Mouse (Mus musculus): ENCODE measurements around the gene Chchd3.

The Chchd3 gene

DNA sequence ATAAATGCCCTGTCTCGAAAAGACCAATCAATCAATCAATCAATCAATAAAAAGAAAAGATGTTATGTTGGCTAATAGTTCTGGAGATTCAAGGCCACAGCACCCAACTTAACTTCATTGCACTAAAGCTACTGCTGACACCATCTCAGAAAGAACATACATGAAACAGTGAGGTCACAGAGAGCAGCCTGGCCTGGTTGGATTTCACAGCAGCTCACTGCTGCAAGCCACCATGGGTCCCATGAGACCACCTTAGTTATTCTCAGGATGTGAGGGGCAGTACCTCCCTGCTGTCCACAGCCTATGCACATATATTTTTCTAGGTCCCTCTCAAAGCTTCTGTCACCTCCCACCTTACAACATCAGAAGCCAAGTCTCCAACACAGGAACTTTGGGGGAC lies 57.1 kb downstream of the Chchd3 start:
- DNase-seq (ENCODE audit: low spot score in 2 of 2): no peak

DNA sequence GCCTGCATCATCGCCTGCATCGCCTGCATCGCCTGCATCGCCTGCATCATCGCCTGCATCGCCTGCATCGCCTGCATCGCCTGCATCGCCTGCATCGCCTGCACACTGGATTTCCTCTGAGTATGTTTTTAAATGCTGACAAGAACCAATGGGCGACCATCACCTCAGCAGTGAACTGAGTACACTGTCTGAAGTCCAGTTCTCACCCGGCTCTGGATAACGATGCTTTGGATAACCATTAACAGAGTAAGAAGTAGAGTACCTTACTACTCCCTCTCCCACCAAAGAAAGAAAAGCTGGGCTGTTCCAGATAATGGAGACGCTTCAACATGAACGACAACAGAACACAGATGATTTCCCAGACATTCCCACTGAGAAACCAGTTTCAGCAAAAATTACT lies 58.8 kb downstream of the Chchd3 start:
- no peak for DNase-seq (ENCODE audit: low spot score in 2 of 2)

DNA sequence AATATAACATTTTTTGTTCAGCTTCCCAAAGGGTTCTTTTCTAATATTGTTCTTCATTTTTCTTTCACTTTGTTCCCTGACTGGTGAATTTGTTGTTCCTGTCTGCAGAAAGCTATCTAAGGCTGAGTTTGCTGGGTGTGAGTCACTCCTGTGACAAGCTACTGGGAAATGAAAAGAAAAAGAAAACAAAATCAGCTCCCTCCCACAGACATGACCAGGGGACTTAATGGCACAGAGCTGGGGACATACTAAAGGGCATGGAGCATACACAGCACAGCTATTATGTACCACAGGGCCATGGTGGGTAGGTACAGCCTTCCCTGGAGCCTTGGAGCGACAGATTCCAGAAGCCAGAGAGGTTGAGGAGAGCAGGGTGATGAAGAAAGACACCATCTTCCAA lies 63.5 kb downstream of the Chchd3 start:
- no peak for DNase-seq (ENCODE audit: low spot score in 2 of 2)

DNA sequence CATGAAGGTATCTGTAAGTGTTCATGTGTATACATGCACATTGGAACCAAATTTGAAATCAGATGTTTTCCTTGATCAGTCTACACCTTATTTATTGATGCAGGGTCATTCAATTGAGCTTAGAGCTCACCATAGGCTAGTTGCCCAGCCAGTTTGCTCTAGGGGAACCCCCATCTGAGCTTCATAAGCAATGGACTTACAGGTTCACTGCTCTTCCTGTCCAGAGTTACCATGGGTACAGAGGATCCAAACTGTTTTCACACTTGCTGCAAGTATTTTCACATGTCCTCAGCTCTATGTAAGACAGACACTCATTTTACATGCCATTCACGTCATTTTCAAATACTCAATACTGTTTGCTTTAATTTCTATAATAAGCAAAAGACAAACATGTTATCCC lies 66.2 kb downstream of the Chchd3 start:
- DNase-seq (ENCODE audit: low spot score in 2 of 2): no peak

DNA sequence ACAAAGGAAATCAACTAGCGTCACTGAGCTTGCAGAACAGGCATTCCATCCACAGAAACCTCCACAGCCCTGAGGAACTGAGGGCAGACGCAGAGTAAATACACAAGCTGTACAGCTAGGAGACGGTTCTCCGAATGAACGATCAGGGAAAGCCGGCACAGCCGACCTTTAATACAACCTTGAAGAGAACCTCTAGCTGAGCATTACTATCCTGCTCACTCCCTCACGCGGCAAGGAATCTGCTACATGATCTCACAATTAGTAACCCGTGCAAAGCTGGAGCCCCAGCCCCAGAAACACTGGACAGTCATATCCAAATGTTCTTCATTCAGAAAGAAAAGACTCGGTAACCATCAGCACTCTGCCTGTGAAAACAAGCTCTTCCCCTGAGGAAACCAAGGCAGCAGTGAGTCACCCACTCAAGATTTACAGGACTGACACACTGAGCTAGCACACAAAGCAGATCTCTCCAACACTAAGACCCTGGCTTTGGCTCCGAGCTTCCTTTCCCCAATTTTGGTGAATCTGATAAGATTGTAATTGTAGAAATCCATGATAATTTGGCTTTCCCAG lies 69.9 kb downstream of the Chchd3 start:
- no peak for DNase-seq (ENCODE audit: low spot score in 2 of 2)

DNA sequence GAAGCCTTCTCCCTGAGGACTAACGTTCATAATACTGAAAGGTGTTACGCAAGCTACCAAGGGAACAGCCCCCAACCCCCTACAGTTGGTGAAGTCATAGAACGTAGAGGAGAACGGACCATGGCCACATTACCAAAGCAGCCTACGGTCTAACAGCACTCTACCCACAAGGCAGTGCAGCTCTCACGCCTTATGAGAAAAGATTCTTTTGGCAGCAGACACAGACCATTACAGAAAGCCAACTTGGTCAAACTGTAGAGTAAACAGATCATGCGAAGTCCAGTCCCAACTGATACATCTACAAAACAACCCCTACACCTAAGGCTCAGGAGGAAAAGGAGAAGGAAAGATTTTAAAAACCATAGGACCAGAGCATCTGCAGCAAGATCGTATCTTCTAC lies 71.5 kb downstream of the Chchd3 start:
- no peak for DNase-seq (ENCODE audit: low spot score in 2 of 2)

DNA sequence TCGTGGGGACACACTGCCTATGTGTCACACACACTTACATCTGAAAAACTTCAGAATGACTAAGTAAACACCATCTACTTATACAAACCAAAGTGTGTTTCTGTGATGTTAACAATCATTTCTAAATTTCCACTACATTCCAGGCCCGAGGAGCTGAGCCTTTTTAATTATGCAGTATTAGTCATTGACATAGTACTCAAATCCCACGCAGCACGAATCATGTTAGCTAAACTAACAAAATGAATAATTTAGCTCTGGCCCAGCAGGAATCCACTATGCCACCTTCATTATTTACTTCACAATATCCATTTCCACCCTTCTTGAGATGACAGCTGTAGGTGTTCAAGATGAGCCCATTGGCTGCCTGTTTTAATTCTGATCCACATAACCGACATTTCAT lies 76.2 kb downstream of the Chchd3 start:
- no peak for DNase-seq (ENCODE audit: low spot score in 2 of 2)

DNA sequence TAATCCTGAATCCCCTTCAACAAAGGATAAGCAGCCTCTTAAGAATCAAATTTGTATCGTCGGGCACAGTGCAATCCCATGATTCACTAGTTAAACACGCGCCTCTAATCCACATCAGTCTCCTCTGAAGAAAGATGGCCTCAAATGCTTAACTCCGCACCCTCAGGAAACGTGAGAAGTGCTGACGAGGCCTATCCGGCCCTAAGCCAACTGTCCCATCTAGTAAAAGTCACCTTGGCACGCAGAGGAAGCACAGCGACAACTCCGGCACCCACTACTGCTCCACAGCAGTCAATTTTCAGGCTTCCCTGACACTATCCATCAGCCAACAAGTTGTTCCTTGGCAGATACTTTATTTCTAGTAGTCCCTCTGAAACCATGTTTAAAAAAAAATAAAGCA lies 78.8 kb downstream of the Chchd3 start:
- no peak for DNase-seq (ENCODE audit: low spot score in 2 of 2)

DNA sequence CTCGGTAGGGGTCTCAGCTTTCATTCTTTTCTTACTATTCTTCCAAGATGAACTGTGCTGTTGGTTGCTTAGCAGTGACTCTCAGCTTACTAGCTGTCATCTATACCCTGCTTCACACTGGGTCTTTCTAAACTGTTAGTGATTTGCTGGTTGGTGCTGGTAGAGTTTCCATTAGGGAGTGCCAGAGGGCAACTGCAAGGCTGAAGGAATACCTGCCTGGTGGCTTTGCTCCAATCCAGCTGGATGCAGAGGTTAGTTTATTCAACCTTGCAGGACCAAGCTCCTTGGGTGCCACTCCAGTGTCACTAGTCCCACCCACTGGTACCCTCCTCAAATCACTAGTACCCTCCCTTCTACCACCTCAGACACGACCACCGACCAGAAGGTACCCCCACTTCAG lies 81.2 kb downstream of the Chchd3 start:
- no peak for DNase-seq (ENCODE audit: low spot score in 2 of 2)

DNA sequence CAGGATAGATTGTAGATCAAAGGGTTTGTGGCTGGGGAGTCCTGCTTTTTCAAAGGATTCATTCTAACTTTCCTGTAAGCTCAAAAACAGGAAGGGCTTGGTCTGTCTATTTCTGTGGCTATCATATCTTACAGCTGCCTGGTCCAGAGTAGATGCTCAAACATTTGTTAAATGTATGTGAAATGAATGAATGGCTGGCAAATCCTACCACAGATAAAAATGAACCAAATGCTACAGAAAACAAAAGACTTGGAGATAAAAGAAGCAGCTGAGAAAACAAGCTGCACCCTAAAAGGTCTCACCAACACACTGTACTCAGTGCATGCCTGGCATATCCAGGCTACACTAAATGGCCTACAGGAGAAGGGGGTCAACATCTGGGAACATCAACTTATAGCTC lies 88.1 kb downstream of the Chchd3 start:
- DNase-seq (ENCODE audit: low spot score in 2 of 2): no peak

DNA sequence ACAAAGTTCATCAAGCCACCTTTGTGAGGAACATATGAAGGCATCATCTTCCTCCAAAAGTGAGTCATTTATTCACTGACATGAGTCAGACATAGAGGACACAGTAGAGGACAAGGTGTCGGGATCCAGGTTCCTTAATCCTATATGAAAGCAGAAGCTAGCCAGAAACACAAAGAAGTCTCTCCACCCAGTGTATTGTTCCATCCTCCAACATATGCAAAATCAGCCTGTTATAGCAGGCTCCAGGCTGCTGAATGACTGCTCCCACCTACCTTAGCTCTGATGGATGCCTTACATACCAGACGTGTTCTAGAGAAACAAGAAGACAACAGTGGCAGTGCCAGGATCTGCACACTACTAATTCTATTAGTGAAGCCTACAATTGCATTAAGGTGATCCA lies 91.1 kb downstream of the Chchd3 start:
- DNase-seq (ENCODE audit: low spot score in 2 of 2): no peak

DNA sequence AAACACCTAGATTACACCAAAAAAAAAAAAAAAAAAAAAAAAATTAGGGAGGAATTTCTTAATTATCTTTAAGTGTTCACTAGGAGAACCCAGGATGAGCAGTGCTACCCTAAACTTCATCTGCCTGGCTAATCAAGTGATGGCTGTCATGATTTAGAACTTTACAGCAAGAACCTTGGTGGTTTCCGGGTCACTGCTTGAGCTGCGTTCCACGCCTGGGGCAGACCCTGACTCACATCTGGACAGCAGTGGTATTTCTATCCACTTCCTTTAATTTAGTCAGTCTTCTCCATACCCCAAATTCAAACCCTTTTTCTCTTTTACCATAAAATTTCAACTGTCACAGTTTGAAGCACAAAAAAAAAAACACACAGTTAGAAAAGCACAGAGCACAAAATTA lies 98.0 kb downstream of the Chchd3 start:
- DNase-seq (ENCODE audit: low spot score in 2 of 2): no peak

DNA sequence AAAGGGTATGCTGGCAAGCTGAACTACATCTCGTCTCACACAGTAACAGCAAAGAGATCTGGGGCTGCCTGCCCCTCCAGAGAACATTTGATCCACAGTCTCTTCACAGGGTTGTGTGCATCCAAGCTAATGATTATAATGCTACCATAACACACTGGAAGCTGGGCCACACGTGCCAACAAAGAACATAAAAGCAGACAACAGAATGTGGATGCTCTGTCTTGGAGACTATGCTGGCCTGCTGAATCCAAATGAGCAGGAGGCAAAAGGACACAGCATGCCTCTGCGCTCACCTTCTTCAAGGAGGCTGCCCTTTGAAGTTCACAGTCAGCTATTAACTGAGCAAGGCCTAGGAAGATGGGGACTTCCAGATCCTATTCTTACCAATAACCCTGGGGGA lies 98.6 kb downstream of the Chchd3 start:
- DNase-seq (ENCODE audit: low spot score in 2 of 2): no peak

DNA sequence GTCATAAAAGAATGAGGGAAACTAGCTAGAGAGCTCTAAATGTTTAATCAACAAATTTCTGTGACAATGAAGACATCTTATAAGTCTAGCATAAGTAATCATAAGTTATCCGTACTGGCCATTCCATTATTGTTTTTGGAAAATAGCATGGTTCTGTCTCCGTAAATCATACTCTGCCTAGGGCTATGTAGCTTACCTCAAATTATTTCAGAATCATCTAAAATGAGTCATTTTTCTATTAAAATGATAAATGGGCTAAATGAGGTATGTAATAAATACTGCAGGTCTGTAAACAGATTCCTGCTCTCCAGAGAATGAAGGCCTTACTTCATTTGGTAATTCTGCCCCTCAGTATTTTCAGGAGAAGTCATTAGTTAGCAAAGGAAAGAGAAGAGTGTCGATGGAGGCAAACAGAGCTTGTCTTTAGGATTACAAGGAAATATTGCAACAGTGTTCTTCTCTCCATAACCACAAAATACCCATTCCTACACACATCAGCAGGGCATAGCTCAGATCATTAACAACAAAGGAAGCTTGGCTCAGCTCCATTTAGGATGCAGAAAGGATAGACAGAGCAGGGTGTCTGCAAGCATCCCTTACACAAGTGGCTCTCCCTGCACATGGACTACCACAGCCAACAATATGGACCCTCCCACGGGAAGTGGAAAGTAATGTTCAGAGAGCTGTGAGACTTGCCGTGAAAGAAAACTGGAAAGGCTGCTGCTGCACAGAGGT lies 100.1 kb downstream of the Chchd3 start:
- no peak for DNase-seq (ENCODE audit: low spot score in 2 of 2)

DNA sequence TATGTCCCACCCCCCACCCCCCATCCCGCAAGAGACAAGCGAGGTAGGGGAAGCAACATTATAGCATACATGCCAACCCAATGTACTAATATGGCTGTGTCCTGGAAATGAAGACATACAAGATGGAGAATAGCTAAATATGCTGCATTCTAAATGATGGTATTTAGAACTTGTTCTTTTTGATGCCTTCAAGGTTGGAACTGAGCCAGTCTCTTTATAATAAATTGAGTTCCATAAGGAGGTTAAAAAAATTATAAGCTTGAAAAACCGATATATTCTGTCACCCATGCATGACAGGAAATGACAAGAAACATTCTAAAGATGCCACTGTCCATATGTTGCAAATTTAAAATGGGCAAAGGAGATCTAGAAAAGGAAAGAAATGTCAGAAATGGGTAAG lies 104.6 kb downstream of the Chchd3 start:
- DNase-seq (ENCODE audit: low spot score in 2 of 2): no peak

DNA sequence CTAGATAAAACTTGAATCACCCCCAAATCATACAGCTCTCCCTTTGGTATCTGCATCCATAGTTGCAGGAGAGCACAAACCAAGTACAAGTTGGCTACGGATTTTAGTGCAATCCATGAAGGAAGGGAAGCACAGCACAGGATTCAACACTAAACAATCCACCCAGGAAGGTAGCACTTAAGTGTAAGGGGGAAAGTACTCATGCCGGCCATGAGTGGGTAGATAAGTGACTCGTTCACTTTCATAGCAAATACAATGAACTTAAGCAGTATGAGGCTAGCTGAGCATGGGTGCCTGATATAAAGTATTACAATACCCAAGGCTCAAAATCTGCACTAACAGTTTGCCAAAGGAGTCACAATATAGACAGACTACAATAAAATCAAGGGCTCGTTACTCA lies 109.1 kb downstream of the Chchd3 start:
- DNase-seq (ENCODE audit: low spot score in 2 of 2): no peak

DNA sequence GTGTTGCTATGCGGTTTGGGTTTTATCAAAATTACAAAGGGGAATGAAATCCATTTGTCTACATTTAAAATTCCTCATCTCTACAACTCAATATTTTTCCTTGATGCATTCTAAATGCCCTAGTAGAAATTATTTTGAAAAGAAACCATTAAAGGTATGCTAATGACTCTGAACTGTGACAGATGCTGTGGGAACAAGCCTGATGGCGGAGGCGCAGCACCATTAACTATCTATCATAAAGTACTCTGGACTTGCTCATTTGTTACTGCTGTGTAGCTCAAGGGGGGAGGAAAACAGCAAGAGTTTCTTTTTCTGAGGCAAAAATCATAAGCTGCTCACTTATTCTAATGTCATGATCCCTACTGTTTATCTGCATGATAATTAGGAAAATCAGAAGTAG lies 110.4 kb downstream of the Chchd3 start:
- no peak for DNase-seq (ENCODE audit: low spot score in 2 of 2)

DNA sequence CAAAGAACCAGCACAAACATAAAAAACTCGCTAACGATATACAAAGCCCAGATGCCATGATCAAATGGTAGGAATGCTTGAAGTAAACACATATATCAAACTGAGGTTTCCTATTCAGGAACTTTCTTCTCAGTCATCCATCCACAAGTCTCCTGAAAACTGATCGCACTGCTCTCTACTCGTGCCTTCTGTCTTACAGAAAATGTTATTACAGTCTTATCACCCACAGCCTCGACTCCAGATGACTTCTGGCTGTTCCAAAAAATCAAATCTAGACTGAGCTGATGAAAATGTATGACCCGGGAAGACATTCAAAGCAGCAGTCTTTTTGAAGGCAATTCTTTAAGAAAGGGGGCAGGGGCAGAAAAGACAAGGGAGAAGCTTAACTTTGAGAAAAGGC lies 112.8 kb downstream of the Chchd3 start:
- no peak for DNase-seq (ENCODE audit: low spot score in 2 of 2)

DNA sequence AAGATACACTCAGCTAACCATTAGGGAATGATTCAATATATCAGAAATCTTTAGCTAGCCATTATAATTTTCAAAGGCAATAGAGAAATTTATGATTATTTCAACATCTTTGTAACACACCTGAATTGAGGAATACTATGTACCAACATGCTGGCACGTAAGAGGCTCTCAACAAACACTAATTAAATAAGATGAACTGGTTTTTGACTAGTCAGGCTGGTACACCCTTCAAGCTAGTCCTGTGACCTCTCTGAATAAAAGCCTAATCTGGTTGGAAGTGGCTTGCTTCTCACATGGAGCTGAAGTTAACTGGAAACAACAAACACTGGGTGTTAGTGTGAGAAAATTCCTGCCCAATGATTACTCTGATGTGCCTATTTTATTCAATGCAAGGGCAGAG lies 115.1 kb downstream of the Chchd3 start:
- no peak for DNase-seq (ENCODE audit: low spot score in 2 of 2)

DNA sequence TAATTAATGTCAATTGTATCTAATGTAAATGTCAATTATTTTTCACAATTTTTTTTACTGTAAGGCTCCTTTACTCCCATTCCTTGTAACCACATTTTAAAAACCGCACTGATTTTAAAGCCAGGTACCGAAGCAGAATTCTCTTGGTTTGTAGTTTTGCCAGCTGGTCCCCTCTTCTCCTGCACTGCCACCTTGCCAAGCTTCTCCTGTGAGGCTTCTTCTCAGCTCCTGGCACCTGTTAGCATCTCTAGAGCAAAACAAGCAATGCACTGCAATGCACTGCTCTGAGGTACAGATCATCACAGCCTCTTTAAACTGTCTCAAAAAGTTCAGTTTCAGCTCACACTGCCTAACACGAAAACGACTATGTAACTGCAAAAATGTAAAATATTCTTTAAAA lies 116.4 kb downstream of the Chchd3 start:
- no peak for DNase-seq (ENCODE audit: low spot score in 2 of 2)

DNA sequence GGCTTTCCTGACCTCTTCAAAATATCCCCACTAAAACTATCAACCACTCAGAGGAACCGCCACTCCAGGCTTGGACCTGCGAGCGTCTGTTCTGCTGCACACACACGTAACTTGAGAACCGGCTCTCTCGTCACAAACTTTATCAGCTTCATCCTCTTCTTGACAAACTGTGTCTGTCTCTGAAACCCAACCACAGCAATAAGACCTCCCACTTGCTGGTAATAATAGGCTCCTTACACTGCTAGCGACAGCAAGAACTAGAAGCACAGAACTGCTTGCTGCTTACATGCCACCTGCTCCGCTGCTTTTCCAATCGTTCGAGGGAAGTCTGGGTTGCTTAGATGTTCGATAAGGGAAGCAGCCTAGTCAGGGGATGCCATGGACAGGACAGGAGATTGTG lies 119.8 kb downstream of the Chchd3 start:
- DNase-seq (ENCODE audit: low spot score in 2 of 2): no peak

DNA sequence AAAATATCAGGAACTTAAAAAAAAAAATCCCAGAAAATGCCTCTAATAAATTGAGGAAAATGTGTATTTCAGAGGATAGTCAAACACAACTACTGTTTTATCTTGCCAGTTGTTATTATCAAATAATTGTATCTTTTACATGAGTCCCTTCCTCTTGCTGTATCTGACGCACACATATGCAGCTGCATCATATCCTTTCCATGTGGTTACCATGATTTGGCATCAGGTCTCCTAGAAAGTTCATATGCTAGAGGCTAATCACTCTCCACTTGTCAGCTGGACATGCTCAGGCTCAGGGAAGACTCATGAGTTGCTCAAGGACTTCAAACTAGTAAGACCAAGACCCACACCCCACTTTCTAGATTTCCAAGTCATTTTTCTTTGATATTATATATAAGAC lies 122.4 kb downstream of the Chchd3 start:
- no peak for DNase-seq (ENCODE audit: low spot score in 2 of 2)

DNA sequence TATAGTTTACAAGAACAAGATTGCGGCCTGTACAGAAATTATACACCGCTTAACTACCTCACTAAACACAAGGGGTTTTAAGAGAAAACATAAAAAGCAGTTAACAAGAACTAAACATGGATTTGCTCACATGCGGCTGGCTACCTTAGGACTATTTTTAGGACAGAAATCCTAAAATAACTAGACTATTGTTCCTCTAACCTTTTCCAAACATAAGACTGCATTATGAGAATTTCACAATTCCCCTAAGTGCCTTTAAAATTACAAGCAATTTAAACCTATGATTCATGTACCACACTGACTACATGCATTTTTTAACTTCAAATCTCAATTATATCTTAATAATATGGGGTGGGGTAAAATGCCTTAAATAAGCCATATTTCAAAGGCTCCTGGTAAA lies 123.3 kb downstream of the Chchd3 start:
- DNase-seq (ENCODE audit: low spot score in 2 of 2): no peak

DNA sequence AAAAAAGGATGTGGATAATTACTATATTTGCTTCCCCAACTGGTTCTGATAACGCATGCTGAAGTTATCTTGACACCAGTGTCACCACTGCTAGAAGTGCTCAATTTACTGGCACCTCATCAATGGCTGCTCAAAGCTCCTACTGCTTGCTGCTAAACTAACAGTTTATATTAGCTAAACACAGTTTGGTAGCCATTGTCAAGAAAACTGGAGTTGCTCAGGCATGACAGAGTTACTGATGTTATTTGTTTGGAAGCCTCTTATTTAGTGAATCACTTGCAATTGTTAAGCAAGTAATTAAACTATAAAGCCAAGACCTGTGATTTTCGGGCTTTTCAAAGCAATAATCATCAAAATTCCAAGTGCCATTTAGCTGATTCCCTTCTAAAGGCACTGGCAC lies 123.7 kb downstream of the Chchd3 start:
- no peak for DNase-seq (ENCODE audit: low spot score in 2 of 2)
